In the genomic region with DNA sequence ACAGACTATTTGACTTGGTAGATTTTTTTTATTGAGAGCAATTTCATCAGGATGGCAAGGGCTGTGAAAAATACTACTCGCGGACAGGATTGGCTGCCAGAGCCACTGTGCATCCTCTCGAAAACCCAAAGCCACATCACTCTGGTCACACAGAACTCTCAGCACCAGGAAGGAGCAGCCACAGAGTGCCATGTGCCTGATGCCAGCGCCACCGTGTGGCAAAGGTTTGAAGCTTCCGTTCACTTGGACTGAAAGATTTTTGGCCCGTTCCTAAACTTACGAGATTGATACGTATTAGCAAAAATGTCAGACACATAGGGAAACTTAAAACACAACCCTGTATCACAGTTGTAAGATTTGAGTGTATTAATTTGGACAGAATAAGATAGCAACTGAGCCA, we compare ENCODE assay signal across 7 mouse cellular contexts. TPM values are rescaled to one million over a fixed set of nuclear protein-coding genes. Genes with fewer than 3 reads are reported as not detected.
DNase-seq lines count a peak whose midpoint lies in the region; ATAC-seq and TF ChIP-seq lines count a peak whose summit lies in the region.

No protein-coding gene starts in this region.

- no peak overlapping the region for H3K4me2 ChIP-seq in liver, embryonic 13.5 days

- 38% methylated on average over 9 of the region's 9 CpGs for WGBS in liver, embryonic 13.5 days (ENCODE audit: insufficient replicate concordance)

- peak; percentile 74 to 86 (median 78) for TF ChIP-seq CTCF in MEL (IDR thresholded peaks at IDR 0.05 in 2 of 3, conservative IDR thresholded peaks at IDR 0.05 in 1 of 3; ENCODE audit: control insufficient read depth in 1 of 3, insufficient read depth in 1 of 3, low read depth in 2 of 3, low read length in 3 of 3, poor library complexity in 1 of 3, severe bottlenecking in 1 of 3)
- peak; percentile 75 for TF ChIP-seq CTCF in bone marrow macrophage, adult 2 months (IDR thresholded peaks at IDR 0.05; ENCODE audit: low read depth, low read length)

- no peaks in the 10 kb centered on the region for H3K27me3 ChIP-seq in MEL (ENCODE audit: control insufficient read depth in 1 of 2, insufficient read depth in 2 of 2, low read length in 2 of 2)
- 0 out of 2 replicates have a peak, but pooled peaks cover 3% of the 10 kb centered on the region for H3K27me3 ChIP-seq in liver, embryonic 13.5 days

- intact Hi-C loops in gastrocnemius, postnatal 14 days (cut with DNase I; ENCODE audit: low total_unique reads), result loop anchor here (10.0 kb wide), 1 partner anchor 1039 kb away; no protein-coding TSS in a partner anchor

- no peaks in the 10 kb centered on the region for H3K79me2 ChIP-seq in MEL (ENCODE audit: control insufficient read depth, insufficient read depth, low read length, poor library complexity)

- no peak overlapping the region for H3K4me3 ChIP-seq in MEL (ENCODE audit: control insufficient read depth in 1 of 2, insufficient read depth in 1 of 2, low read depth in 2 of 2, low read length in 2 of 2)
- no peak overlapping the region for H3K4me3 ChIP-seq in bone marrow macrophage, adult 2 months (ENCODE audit: insufficient read depth, low read length)
- H3K4me3 ChIP-seq in liver, embryonic 13.5 days (replicated peaks), result no peak overlapping the region

- H3K9me3 ChIP-seq in MEL (replicated peaks; ENCODE audit: insufficient read depth, low read length), result no peaks in the 10 kb centered on the region
- H3K9me3 ChIP-seq in liver, embryonic 13.5 days (replicated peaks), result no peaks in the 10 kb centered on the region

- peak; percentile 49 for TF ChIP-seq RAD21 in MEL (IDR thresholded peaks at IDR 0.05; ENCODE audit: low read depth, low read length)

- H3K27ac ChIP-seq in MEL (ENCODE audit: control insufficient read depth, low read depth, low read length), result no peak overlapping the region
- no peak overlapping the region for H3K27ac ChIP-seq in bone marrow macrophage, adult 2 months (ENCODE audit: insufficient read depth, low read depth, low read length)
- no peak overlapping the region for H3K27ac ChIP-seq in liver, embryonic 13.5 days

- peak; percentile 25; the same call in 1 of the 2 replicates for ATAC-seq in liver, embryonic 13.5 days (ENCODE audit: low read depth)

- no peak for TF ChIP-seq EP300 in MEL (IDR thresholded peaks at IDR 0.05; ENCODE audit: low read depth in 1 of 2, low read length in 2 of 2)

- no peak overlapping the region for H3K9ac ChIP-seq in MEL (ENCODE audit: control insufficient read depth, low read depth, low read length, poor library complexity, severe bottlenecking)
- H3K9ac ChIP-seq in liver, embryonic 13.5 days, result no peak overlapping the region

- no peaks in the 10 kb centered on the region; a peak in 1 of 4 replicates for H3K36me3 ChIP-seq in MEL (ENCODE audit: control insufficient read depth in 1 of 2, insufficient read depth in 2 of 2, low read length in 2 of 2)
- peaks cover 18% of the 10 kb centered on the region; the same call in 1 of the 2 replicates for H3K36me3 ChIP-seq in liver, embryonic 13.5 days

- peak; percentile 62 to 73 for DNase-seq in left cerebral cortex, adult 18-20 months (ENCODE audit: low spot score in 2 of 2)
- DNase-seq in left cerebral cortex, adult 11 months (ENCODE audit: low spot score), result no peak
- DNase-seq in MEL (ENCODE audit: low read depth, low spot score), result peak; percentile 70
- peak; percentile 56 for DNase-seq in gastrocnemius, postnatal 14 days
- peak; percentile 25 for DNase-seq in liver, embryonic 13.5 days
- peak; percentile 63 for DNase-seq in right cerebral cortex, adult 18-20 months

- no peaks in the 10 kb centered on the region for H3K4me1 ChIP-seq in MEL (ENCODE audit: control insufficient read depth in 1 of 2, insufficient read depth in 2 of 2, low read length in 2 of 2)
- peaks cover 8% of the 10 kb centered on the region; the same call in 1 of the 2 replicates for H3K4me1 ChIP-seq in bone marrow macrophage, adult 2 months (ENCODE audit: control insufficient read depth, insufficient read depth, low read length)
- H3K4me1 ChIP-seq in liver, embryonic 13.5 days (replicated peaks), result 0 out of 2 replicates have a peak, but pooled peaks cover 4% of the 10 kb centered on the region

- no peak for TF ChIP-seq POLR2A in MEL (IDR thresholded peaks at IDR 0.05; ENCODE audit: control insufficient read depth in 1 of 2, insufficient read depth in 1 of 2, low read depth in 1 of 2, low read length in 2 of 2, poor library complexity in 1 of 2)
- no peak for TF ChIP-seq POLR2A in bone marrow macrophage, adult 2 months (IDR thresholded peaks at IDR 0.05; ENCODE audit: borderline replicate concordance, low read depth, low read length)

TF ChIP-seq in MEL, 35 proteins besides CTCF, POLR2A, EP300 and RAD21:
- peak; percentile 94 for TF ChIP-seq MYC (IDR thresholded peaks at IDR 0.05; ENCODE audit: low read depth, low read length)
- TF ChIP-seq UBTF (IDR thresholded peaks at IDR 0.05; ENCODE audit: borderline replicate concordance, insufficient read depth, low read depth, low read length), result no peak
- peak; percentile 42 for TF ChIP-seq ZC3H11A (IDR thresholded peaks at IDR 0.05; ENCODE audit: low read depth, low read length)
- 0 out of 2 replicates have a peak, but pooled peaks have one; percentile 22 for TF ChIP-seq ELF1 (IDR thresholded peaks at IDR 0.05; ENCODE audit: low read depth, low read length)
- no peak for TF ChIP-seq GABPA (IDR thresholded peaks at IDR 0.05; ENCODE audit: low read depth, low read length)
- peak; percentile 79 for TF ChIP-seq SMC3 (IDR thresholded peaks at IDR 0.05; ENCODE audit: low read depth, low read length)
- TF ChIP-seq MAX (IDR thresholded peaks at IDR 0.05; ENCODE audit: low read length), result peak; percentile 83
- TF ChIP-seq ZMIZ1 (IDR thresholded peaks at IDR 0.05; ENCODE audit: low read depth, low read length), result no peak
- TF ChIP-seq USF1 (IDR thresholded peaks at IDR 0.05; ENCODE audit: low read depth, low read length), result peak; percentile 43; the same call in 1 of the 2 replicates

RNA-seq across cellular contexts. Expression of a gene that starts 44.1 kb away (rescaled TPM):
- 1 to 10 TPM; 2.8 to 3.0 TPM for total RNA-seq in left cerebral cortex, adult 18-20 months (2021)
- 21.7 and 29.3 TPM in 2 replicates for total RNA-seq in MEL (2012; rRNA removed)
- 10 to 100 TPM; 25.5 to 34.9 TPM for polyA plus RNA-seq in MEL (2012; ENCODE audit: insufficient read depth in 1 of 2, insufficient read length in 2 of 2, low read depth in 1 of 2, low replicate concordance in 2 of 2, missing spikeins in 1 of 2)
- 44.0 and 45.3 TPM in 2 replicates for polyA plus RNA-seq in bone marrow macrophage, adult 2 months (2012; ENCODE audit: insufficient read depth, insufficient read length, missing spikeins)
- total RNA-seq in gastrocnemius, postnatal 14 days (2021), result 10 to 100 TPM in 1 of 2 experiments, 1 to 10 TPM in 1; 7.7 to 10.1 TPM
- polyA plus RNA-seq in liver, embryonic 13.5 days (2015; fragmentation: Nextera tagmentation; extraction: Ambion mirVana), result 3.6 and 3.7 TPM in 2 replicates
